Mouse (Mus musculus) MEL (cell line): ENCODE results near the gene Iqcb1. TPM values are rescaled to one million over a fixed set of nuclear protein-coding genes. Genes with fewer than 3 reads are reported as not detected.

Source experiments
- DNase-seq: peaks from one replicate; pipeline ENCODE4 v3.0.0; 2011; ENCODE audit warnings: low read depth, low spot score
- H3K27ac ChIP-seq: 2 replicates; pipeline ENCODE4 v1.5.1; 2012; ENCODE audit warnings: low read depth, mild to moderate bottlenecking, control low read depth, low read length, moderate library complexity; ENCODE audit not compliant: control insufficient read depth
- H3K27me3 ChIP-seq, 2 experiments: fragments of 150-350 bp in 1 of 2; sonication (generic) in 1 of 2; 2 replicates each; pipeline ENCODE4 v1.6.1; 2012; ENCODE audit warnings: low read length in 2 of 2, mild to moderate bottlenecking in 2 of 2, improper control_type of control experiment in 1 of 2, moderate library complexity in 1 of 2; ENCODE audit not compliant: insufficient read depth in 2 of 2, control insufficient read depth in 1 of 2
- H3K36me3 ChIP-seq, 2 experiments: 2 replicates each; pipeline ENCODE4 v1.6.1; 2012 to 2014; ENCODE audit warnings: low read length in 2 of 2, improper control_type of control experiment in 1 of 2, inconsistent platforms in 1 of 2, mild to moderate bottlenecking in 1 of 2; ENCODE audit not compliant: insufficient read depth in 2 of 2, control insufficient read depth in 1 of 2
- H3K4me1 ChIP-seq, 2 experiments: fragments of 150-350 bp in 1 of 2; sonication (generic) in 1 of 2; 2 replicates each; pipeline ENCODE4 v1.6.1; 2012; ENCODE audit warnings: low read length in 2 of 2, improper control_type of control experiment in 1 of 2, mild to moderate bottlenecking in 1 of 2; ENCODE audit not compliant: insufficient read depth in 2 of 2, control insufficient read depth in 1 of 2
- H3K4me3 ChIP-seq, 2 experiments: fragments of 150-350 bp in 1 of 2; sonication (generic) in 1 of 2; 2 replicates each; pipeline ENCODE4 v1.5.1; 2012; ENCODE audit warnings: low read depth in 2 of 2, low read length in 2 of 2, mild to moderate bottlenecking in 2 of 2, moderate library complexity in 2 of 2, control low read depth in 1 of 2, improper control_type of control experiment in 1 of 2; ENCODE audit not compliant: control insufficient read depth in 1 of 2, insufficient read depth in 1 of 2
- H3K79me2 ChIP-seq: 2 replicates; pipeline ENCODE4 v1.6.1; 2012; ENCODE audit warnings: mild to moderate bottlenecking, low read length, moderate library complexity; ENCODE audit not compliant: control insufficient read depth, poor library complexity, insufficient read depth
- H3K9ac ChIP-seq: 2 replicates; pipeline ENCODE4 v1.6.1; 2012; ENCODE audit warnings: low read depth, mild to moderate bottlenecking, control low read depth, low read length, moderate library complexity; ENCODE audit not compliant: control insufficient read depth, poor library complexity, severe bottlenecking
- H3K9me3 ChIP-seq: fragments of 150-350 bp; sonication (generic); replicated peaks from 2 replicates; pipeline ENCODE4 v1.6.1; 2012; ENCODE audit warnings: mild to moderate bottlenecking, low read length, improper control_type of control experiment, moderate library complexity; ENCODE audit not compliant: insufficient read depth
- CHD1 ChIP-seq: IDR thresholded peaks from 2 replicates; pipeline ENCODE4 v1.6.1; 2012; ENCODE audit warnings: low read depth, mild to moderate bottlenecking, inconsistent platforms, low read length, improper control_type of control experiment
- E2F4 ChIP-seq: IDR thresholded peaks from 2 replicates; pipeline ENCODE4 v1.6.1; 2011; ENCODE audit warnings: low read depth, low read length, improper control_type of control experiment, borderline replicate concordance
- EP300 ChIP-seq, 2 experiments: IDR thresholded peaks; 2 replicates each; pipeline ENCODE4 v1.6.1; 2011; ENCODE audit warnings: improper control_type of control experiment in 2 of 2, low read length in 2 of 2, low read depth in 1 of 2, mild to moderate bottlenecking in 1 of 2
- ETS1 ChIP-seq: IDR thresholded peaks from 2 replicates; pipeline ENCODE4 v1.6.1; 2012; ENCODE audit warnings: low read depth, mild to moderate bottlenecking, inconsistent platforms, low read length, improper control_type of control experiment, moderate library complexity
- HCFC1 ChIP-seq: IDR thresholded peaks from 2 replicates; pipeline ENCODE4 v1.6.1; 2012; ENCODE audit warnings: low read depth, mild to moderate bottlenecking, inconsistent platforms, low read length, improper control_type of control experiment, moderate library complexity
- JUND ChIP-seq: IDR thresholded peaks from 2 replicates; pipeline ENCODE4 v1.6.1; 2011; ENCODE audit warnings: low read depth, mild to moderate bottlenecking, improper control_type of control experiment, low read length
- MAX ChIP-seq: IDR thresholded peaks from 2 replicates; pipeline ENCODE4 v1.6.1; 2011; ENCODE audit warnings: low read length, improper control_type of control experiment
- MEF2A ChIP-seq: IDR thresholded peaks from 2 replicates; pipeline ENCODE4 v1.6.1; 2014; ENCODE audit warnings: low read depth, mild to moderate bottlenecking, inconsistent platforms, low read length, improper control_type of control experiment; ENCODE audit not compliant: poor library complexity, insufficient replicate concordance, severe bottlenecking; ENCODE audit errors: extremely low read depth
- MYC ChIP-seq: IDR thresholded peaks from 2 replicates; pipeline ENCODE4 v1.6.1; 2011; ENCODE audit warnings: low read depth, mild to moderate bottlenecking, low read length, improper control_type of control experiment, moderate library complexity
- POLR2A ChIP-seq, 2 experiments: IDR thresholded peaks; 2 replicates each; pipeline ENCODE4 v1.6.1; 2011 to 2012; ENCODE audit warnings: low read length in 2 of 2, mild to moderate bottlenecking in 2 of 2, control low read depth in 1 of 2, improper control_type of control experiment in 1 of 2, low read depth in 1 of 2, moderate library complexity in 1 of 2; ENCODE audit not compliant: control insufficient read depth in 1 of 2, insufficient read depth in 1 of 2, poor library complexity in 1 of 2
- POLR2AphosphoS2 ChIP-seq: IDR thresholded peaks from 2 replicates; pipeline ENCODE4 v1.6.1; 2011; ENCODE audit warnings: low read length, improper control_type of control experiment
- POLR2AphosphoS5 ChIP-seq: IDR thresholded peaks from 2 replicates; pipeline ENCODE4 v1.6.1; 2012; ENCODE audit warnings: low read depth, borderline replicate concordance, mild to moderate bottlenecking, inconsistent platforms, low read length, moderate library complexity, mixed read lengths
- RAD21 ChIP-seq: IDR thresholded peaks from 2 replicates; pipeline ENCODE4 v1.6.1; 2011; ENCODE audit warnings: mild to moderate bottlenecking, low read depth, low read length, improper control_type of control experiment
- SIN3A ChIP-seq: IDR thresholded peaks from 2 replicates; pipeline ENCODE4 v1.6.1; 2012; ENCODE audit warnings: low read length, improper control_type of control experiment, inconsistent platforms
- USF1 ChIP-seq: IDR thresholded peaks from 2 replicates; pipeline ENCODE4 v1.6.1; 2014; ENCODE audit warnings: low read depth, mild to moderate bottlenecking, inconsistent platforms, low read length, improper control_type of control experiment, moderate library complexity
- USF2 ChIP-seq, 2 experiments: IDR thresholded peaks; 2 replicates each; pipeline ENCODE4 v1.6.1; 2011 to 2012; ENCODE audit warnings: improper control_type of control experiment in 2 of 2, low read length in 2 of 2, borderline replicate concordance in 1 of 2, inconsistent platforms in 1 of 2, low read depth in 1 of 2, mild to moderate bottlenecking in 1 of 2; ENCODE audit not compliant: insufficient read depth in 1 of 2
- ZKSCAN1 ChIP-seq: IDR thresholded peaks from 2 replicates; pipeline ENCODE4 v1.6.1; 2012; ENCODE audit warnings: low read depth, mild to moderate bottlenecking, inconsistent platforms, low read length, improper control_type of control experiment, moderate library complexity
- polyA plus RNA-seq, 2 experiments: library from polyadenylated mRNA; stranded (reverse) in 1 of 2; unstranded in 1 of 2; fragments of >175 nt in 1 of 2; fragments of >200 nt in 1 of 2; gene quantifications; 2 replicates each; pipeline versions ENCODE4 v1.2.1 to v1.2.4; 2012; ENCODE audit warnings: low replicate concordance in 2 of 2, low read depth in 1 of 2; ENCODE audit not compliant: insufficient read length in 2 of 2, insufficient read depth in 1 of 2, missing spikeins in 1 of 2
- total RNA-seq: library from RNA; depleted of rRNA; stranded (reverse); fragments of 300-350 nt; gene quantifications from 2 replicates; pipeline ENCODE4 v1.2.3, GENCODE M21; 2012

The Iqcb1 gene
- total and polyA plus RNA-seq, 3 experiments, result 8.7 to 14.2 TPM; not detected in 1

DNA sequence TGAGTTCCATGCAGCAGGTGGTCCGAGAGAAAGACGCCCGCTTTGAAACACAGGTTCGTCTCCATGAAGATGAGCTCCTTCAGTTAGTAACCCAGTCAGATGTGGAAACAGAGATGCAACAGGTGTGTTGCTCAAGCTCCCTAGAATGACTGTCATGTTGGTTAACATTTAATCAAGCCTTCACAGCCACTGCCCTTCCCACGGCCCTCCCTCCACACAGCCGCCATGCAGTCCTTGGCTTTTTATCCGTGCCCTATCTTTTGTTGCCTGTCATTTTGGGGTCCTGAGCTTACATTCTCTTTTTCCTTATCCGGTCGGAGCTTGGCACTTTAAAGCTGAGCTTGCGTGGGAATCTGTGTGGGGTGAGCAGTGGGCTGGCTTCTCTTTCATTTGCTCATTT is 65.1 kb downstream of the Iqcb1 start:
- no peak overlapping the region for H3K4me3 ChIP-seq
- TF ChIP-seq USF2 (IDR thresholded peaks at IDR 0.05; ENCODE audit: borderline replicate concordance in 1 of 2, insufficient read depth in 1 of 2, low read depth in 1 of 2, low read length in 2 of 2) (no peak), JUND (no peak), MAX (no peak), SIN3A (no peak), EP300 (IDR thresholded peaks at IDR 0.05; ENCODE audit: low read depth in 1 of 2, low read length in 2 of 2) (no peak), ETS1 (no peak), POLR2AphosphoS2 (no peak), E2F4 (no peak), POLR2A (IDR thresholded peaks at IDR 0.05; ENCODE audit: control insufficient read depth in 1 of 2, insufficient read depth in 1 of 2, low read depth in 1 of 2, low read length in 2 of 2, poor library complexity in 1 of 2) (no peak), ZKSCAN1 (no peak), RAD21 (no peak), CHD1 (no peak), HCFC1 (no peak), MYC (no peak), POLR2AphosphoS5 (no peak), MEF2A (no peak)
- peaks cover 0 to 15% of the 10 kb centered on the region in 2 experiments; a peak in 2 of 4 replicates for H3K36me3 ChIP-seq

DNA sequence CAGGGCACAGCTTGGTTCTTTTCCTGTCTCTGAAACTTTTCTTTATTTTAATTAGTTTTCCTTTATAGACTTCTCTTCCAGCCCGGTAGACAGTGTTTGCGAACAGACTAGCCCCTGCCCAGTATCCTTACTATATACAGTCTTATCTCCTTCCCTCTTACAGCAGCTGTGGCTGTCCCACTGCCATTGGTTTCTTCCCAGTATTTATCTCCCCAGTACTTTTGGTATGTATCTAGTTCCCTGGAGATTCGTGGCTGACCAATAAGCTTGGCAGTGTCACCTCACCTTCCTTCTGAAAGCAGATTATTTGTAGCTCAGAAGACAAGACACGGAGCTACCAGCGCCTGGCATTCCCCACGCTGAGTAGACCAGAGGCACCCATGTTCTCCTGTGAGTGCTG is 68.5 kb downstream of the Iqcb1 start:
- no peaks in the 10 kb centered on the region; a peak in 2 of 4 replicates for H3K36me3 ChIP-seq
- H3K9ac ChIP-seq, result no peak overlapping the region
- H3K9me3 ChIP-seq, result no peaks in the 10 kb centered on the region
- H3K27me3 ChIP-seq, result no peaks in the 10 kb centered on the region
- H3K79me2 ChIP-seq, result no peaks in the 10 kb centered on the region
- no peak overlapping the region for H3K27ac ChIP-seq
- no peaks in the 10 kb centered on the region for H3K4me1 ChIP-seq
- DNase-seq, result no peak
- TF ChIP-seq USF1, result no peak
- no peak for TF ChIP-seq EP300 (IDR thresholded peaks at IDR 0.05; ENCODE audit: low read depth in 1 of 2, low read length in 2 of 2)
- no peak for TF ChIP-seq USF2 (IDR thresholded peaks at IDR 0.05; ENCODE audit: borderline replicate concordance in 1 of 2, insufficient read depth in 1 of 2, low read depth in 1 of 2, low read length in 2 of 2)
- TF ChIP-seq SIN3A, result no peak
- no peak for TF ChIP-seq ETS1
- TF ChIP-seq RAD21, result no peak
- H3K4me3 ChIP-seq, result no peak overlapping the region

More for the DNA sequence above, 65.1 kb downstream of the Iqcb1 start:
- DNase-seq, result no peak
- no peaks in the 10 kb centered on the region for H3K9me3 ChIP-seq
- no peaks in the 10 kb centered on the region for H3K79me2 ChIP-seq
- H3K27me3 ChIP-seq, result no peaks in the 10 kb centered on the region
- no peak overlapping the region for H3K9ac ChIP-seq
- H3K27ac ChIP-seq, result no peak overlapping the region
- peaks cover 9 to 10% of the 10 kb centered on the region in 2 experiments for H3K4me1 ChIP-seq
